16 mouse cellular contexts compared by ENCODE assay signal in genomic region chrX:96031591-96031990, GRCm38 (mm10).
"Had no signal": no experiment of that assay in that cellular context is flagged by ENCODE, and none has a peak within 500 bp of the region (broad histone marks: within the 10 kb centered on the region; RNA-seq: fewer than 3 reads in every experiment).

No protein-coding gene starts in this region.

- H3K27me3 ChIP-seq: liver, embryonic 13.5 days; liver, embryonic 15.5 days; midbrain, embryonic 13.5 days; midbrain, embryonic 15.5 days; neural tube, embryonic 12.5 days; stomach, embryonic 15.5 days had no signal

- H3K9me3 ChIP-seq: liver, embryonic 13.5 days; liver, embryonic 15.5 days; megakaryocyte, embryonic 14.5 days; midbrain, embryonic 13.5 days; midbrain, embryonic 15.5 days; neural tube, embryonic 12.5 days; stomach, embryonic 15.5 days had no signal

- ATAC-seq: liver, postnatal 0 days; midbrain, embryonic 13.5 days; midbrain, embryonic 15.5 days had no signal

- H3K9ac ChIP-seq: liver, embryonic 13.5 days; liver, embryonic 15.5 days; liver, postnatal 0 days; midbrain, embryonic 13.5 days; midbrain, embryonic 15.5 days; neural tube, embryonic 12.5 days; stomach, embryonic 15.5 days had no signal

- DNase-seq: liver, embryonic 13.5 days; liver, postnatal 0 days; right cerebral cortex, postnatal 14 days; thymus, adult 2 months; thymus, postnatal 25 days; thymus, postnatal 4 days had no signal

- H3K36me3 ChIP-seq: liver, embryonic 13.5 days; liver, embryonic 15.5 days; midbrain, embryonic 13.5 days; midbrain, embryonic 15.5 days; neural tube, embryonic 12.5 days; stomach, embryonic 15.5 days had no signal

- H3K4me2 ChIP-seq: liver, embryonic 11.5 days; liver, embryonic 13.5 days; liver, embryonic 15.5 days; midbrain, embryonic 11.5 days; midbrain, embryonic 13.5 days; midbrain, embryonic 15.5 days; neural tube, embryonic 12.5 days; stomach, embryonic 15.5 days had no signal

- H3K4me1 ChIP-seq: liver, embryonic 13.5 days; liver, embryonic 15.5 days; midbrain, embryonic 13.5 days; midbrain, embryonic 15.5 days; neural tube, embryonic 12.5 days; stomach, embryonic 15.5 days had no signal

- H3K4me3 ChIP-seq: liver, embryonic 13.5 days; liver, embryonic 15.5 days; megakaryocyte, embryonic 14.5 days; midbrain, embryonic 13.5 days; midbrain, embryonic 15.5 days; neural tube, embryonic 12.5 days; stomach, embryonic 15.5 days had no signal

- H3K27ac ChIP-seq: liver, embryonic 13.5 days; liver, embryonic 15.5 days; macrophage; midbrain, embryonic 13.5 days; midbrain, embryonic 15.5 days; neural tube, embryonic 12.5 days; stomach, embryonic 15.5 days; stomach, postnatal 0 days had no signal
